ENCODE assay signal across 10 mouse cellular contexts in genomic region chr10:122988372-122988771, GRCm38 (mm10).
DNase-seq lines count a peak whose midpoint lies in the region; ATAC-seq and TF ChIP-seq lines count a peak whose summit lies in the region.
"Had no signal": no experiment of that assay in that cellular context is flagged by ENCODE, and none has a peak within 500 bp of the region (broad histone marks: within the 10 kb centered on the region; RNA-seq: fewer than 3 reads in every experiment).

No protein-coding gene starts in this region.

- no peak for DNase-seq in kidney, postnatal 14 days
- DNase-seq in 416B (ENCODE audit: low read depth), result peak; percentile 75
- no peak for DNase-seq in thymus, postnatal 25 days
- no peak for DNase-seq in spleen, adult 18-20 months

- peaks cover 24% of the 10 kb centered on the region for H3K4me1 ChIP-seq in kidney, embryonic 16.5 days (ENCODE audit: insufficient read depth, low read length)
- no peaks in the 10 kb centered on the region for H3K4me1 ChIP-seq in intestine, postnatal 0 days (replicated peaks; ENCODE audit: control insufficient read depth, insufficient read depth, low read length)

- peak overlapping the region; percentile 43; the same call in 1 of the 2 replicates for H3K9ac ChIP-seq in kidney, embryonic 16.5 days (replicated peaks; ENCODE audit: low read length)
- H3K9ac ChIP-seq in intestine, postnatal 0 days (ENCODE audit: low read depth, low read length), result no peak overlapping the region
- H3K9ac ChIP-seq: midbrain, embryonic 13.5 days had no signal

- H3K27me3 ChIP-seq in kidney, embryonic 16.5 days (ENCODE audit: insufficient read depth, low read length), result no peaks in the 10 kb centered on the region
- H3K27me3 ChIP-seq in C2C12 (ENCODE audit: control insufficient read depth, insufficient read depth, insufficient read length), result no peaks in the 10 kb centered on the region
- no peaks in the 10 kb centered on the region for H3K27me3 ChIP-seq in intestine, postnatal 0 days (replicated peaks; ENCODE audit: control insufficient read depth, insufficient read depth, low read length)
- H3K27me3 ChIP-seq: midbrain, embryonic 13.5 days; Patski had no signal

- TF ChIP-seq CTCF in C2C12 (IDR thresholded peaks at IDR 0.05; ENCODE audit: control insufficient read depth, insufficient read depth, insufficient read length), result no peak
- TF ChIP-seq CTCF in intestine, postnatal 0 days (IDR thresholded peaks at IDR 0.05; ENCODE audit: low read depth), result no peak

- no peak overlapping the region for H3K4me3 ChIP-seq in kidney, embryonic 16.5 days (ENCODE audit: low read length)
- no peak overlapping the region for H3K4me3 ChIP-seq in C2C12 (ENCODE audit: insufficient read depth, poor library complexity, severe bottlenecking)
- H3K4me3 ChIP-seq in intestine, postnatal 0 days (ENCODE audit: low read depth, low read length), result no peak overlapping the region
- H3K4me3 ChIP-seq: hindbrain, embryonic 10.5 days; midbrain, embryonic 13.5 days had no signal

- no peaks in the 10 kb centered on the region for H3K9me3 ChIP-seq in kidney, embryonic 16.5 days (ENCODE audit: low read length)
- no peaks in the 10 kb centered on the region for H3K9me3 ChIP-seq in intestine, postnatal 0 days (ENCODE audit: control insufficient read depth)
- H3K9me3 ChIP-seq: hindbrain, embryonic 10.5 days; midbrain, embryonic 13.5 days had no signal

- H3K27ac ChIP-seq in kidney, embryonic 16.5 days (ENCODE audit: low read length), result peak overlapping the region; percentile 55; the same call in 1 of the 2 replicates
- no peak overlapping the region for H3K27ac ChIP-seq in intestine, postnatal 0 days (ENCODE audit: low read depth, low read length)

- peaks cover 11% of the 10 kb centered on the region; the same call in 1 of the 2 replicates for H3K36me3 ChIP-seq in kidney, embryonic 16.5 days (ENCODE audit: insufficient read depth, low read length)
- H3K36me3 ChIP-seq in C2C12 (ENCODE audit: control insufficient read depth, insufficient read depth), result peaks cover 20% of the 10 kb centered on the region
- peaks cover 18% of the 10 kb centered on the region for H3K36me3 ChIP-seq in intestine, postnatal 0 days (ENCODE audit: control insufficient read depth, insufficient read depth)

- peak overlapping the region; percentile 33 for H3K4me2 ChIP-seq in kidney, embryonic 16.5 days (replicated peaks; ENCODE audit: low read depth, low read length)
- H3K4me2 ChIP-seq in intestine, postnatal 0 days (replicated peaks; ENCODE audit: low read depth), result peak overlapping the region; percentile 39
- H3K4me2 ChIP-seq: midbrain, embryonic 13.5 days had no signal

- peak overlapping the region; percentile 19 for H3ac ChIP-seq in C2C12 (ENCODE audit: control insufficient read depth, insufficient read length, low read depth)

- peaks cover 23% of the 10 kb centered on the region for H3K79me2 ChIP-seq in C2C12 (ENCODE audit: control insufficient read depth, insufficient read depth)

- peaks cover 20% of the 10 kb centered on the region for H3K79me3 ChIP-seq in C2C12 (ENCODE audit: low read depth)

- ATAC-seq in kidney, embryonic 16.5 days (ENCODE audit: low FRiP score, low TSS enrichment), result no peak
- no peak for ATAC-seq in intestine, postnatal 0 days
- ATAC-seq: midbrain, embryonic 13.5 days; Patski had no signal

- 77% methylated on average over 7 of the region's 7 CpGs for WGBS in kidney, embryonic 16.5 days
- whole genome bisulfite sequencing in intestine, postnatal 0 days, result 62% methylated on average over 7 of the region's 7 CpGs

TF ChIP-seq in C2C12, 6 proteins besides CTCF, POLR2A, EP300 and RAD21:
- peak; percentile 89 for TF ChIP-seq USF1 (IDR thresholded peaks at IDR 0.05; ENCODE audit: low read depth)
- TF ChIP-seq MAX (IDR thresholded peaks at IDR 0.05), result no peak
TF ChIP-seq in C2C12: peak in this region for 1.
